Mouse (Mus musculus): Measurements from ENCODE around the gene Dclk1. TPM values are rescaled to one million over a fixed set of nuclear protein-coding genes. Genes with fewer than 3 reads are reported as not detected.

Dclk1 gene
- polyA plus RNA-seq, 1 experiment from 2014 or later: 30.2 TPM

- Histone ChIP-seq H3K4me1 (peaks cover 56% of the 10 kb centered on the region), H3K27ac (peak overlapping the region; percentile 90), H3K4me3 (peak overlapping the region; percentile 28), H3K9me3 (replicated peaks) (no peaks in the 10 kb centered on the region), H3K27me3 (ENCODE audit: low read depth, poor library complexity, severe bottlenecking) (no peaks in the 10 kb centered on the region), H3K36me3 (no peaks in the 10 kb centered on the region)
- 7% methylated on average over 12 of the region's 12 CpGs for WGBS
- peak; percentile 82 for DNase-seq (ENCODE audit: low spot score)
Observed at GRCm38 (mm10) chr3:55587972-55588946, 346.1 kb downstream of the Dclk1 start.

Other genes starting within 250 kb of the Dclk1 start
- 0.85 and 2.6 TPM in 2 replicates for gene Ccna1, start 186.9 kb upstream of the Dclk1 start, polyA plus RNA-seq (2016; fragmentation: Nextera tagmentation; extraction: Ambion mirVana)
- 72.5 and 88.5 TPM in 2 replicates for gene Spg20, start 130.3 kb upstream of the Dclk1 start, polyA plus RNA-seq (2016; fragmentation: Nextera tagmentation; extraction: Ambion mirVana)
- 0.06 and 0.08 TPM in 2 replicates for gene Ccdc169, start 105.0 kb upstream of the Dclk1 start, polyA plus RNA-seq (2016; fragmentation: Nextera tagmentation; extraction: Ambion mirVana)
- gene Sohlh2, start 60.3 kb upstream of the Dclk1 start, polyA plus RNA-seq (2016; fragmentation: Nextera tagmentation; extraction: Ambion mirVana): not detected in 2 replicates
- gene Gm21954, start 229.8 kb downstream of the Dclk1 start, polyA plus RNA-seq (2016; fragmentation: Nextera tagmentation; extraction: Ambion mirVana): not detected in 2 replicates